In genomic region chr2:151972880-151973594, GRCm38 (mm10) we compare ENCODE assay signal across 8 mouse cellular contexts. TPM values are rescaled to one million over a fixed set of nuclear protein-coding genes. Genes with fewer than 3 reads are reported as not detected.
DNase-seq lines count a peak whose midpoint lies in the region; ATAC-seq lines count a peak whose summit lies in the region.

No protein-coding gene starts in this region.

- H3K9ac ChIP-seq in kidney, embryonic 15.5 days, result peak overlapping the region; percentile 38
- peak overlapping the region; percentile 55 for H3K9ac ChIP-seq in hindbrain, embryonic 16.5 days (ENCODE audit: low read depth, low read length)

- H3K4me3 ChIP-seq in kidney, embryonic 15.5 days (replicated peaks), result peak overlapping the region; percentile 38
- peak overlapping the region; percentile 49 for H3K4me3 ChIP-seq in embryonic facial prominence, embryonic 10.5 days
- peak overlapping the region; percentile 41 for H3K4me3 ChIP-seq in hindbrain, embryonic 16.5 days (ENCODE audit: low read length)

- peaks cover 20% of the 10 kb centered on the region for H3K27me3 ChIP-seq in kidney, embryonic 15.5 days
- H3K27me3 ChIP-seq in embryonic facial prominence, embryonic 10.5 days (replicated peaks; ENCODE audit: low read depth, poor library complexity, severe bottlenecking), result peaks cover 48% of the 10 kb centered on the region
- H3K27me3 ChIP-seq in hindbrain, embryonic 16.5 days (replicated peaks; ENCODE audit: control insufficient read depth, insufficient read depth, low read length), result no peaks in the 10 kb centered on the region; the same call in 1 of the 2 replicates

- peaks cover 22% of the 10 kb centered on the region for H3K36me3 ChIP-seq in kidney, embryonic 15.5 days
- peaks cover 41% of the 10 kb centered on the region for H3K36me3 ChIP-seq in embryonic facial prominence, embryonic 10.5 days (replicated peaks)
- H3K36me3 ChIP-seq in hindbrain, embryonic 16.5 days (ENCODE audit: control insufficient read depth, insufficient read depth, low read length), result no peaks in the 10 kb centered on the region

- peak overlapping the region; percentile 60 for H3K4me2 ChIP-seq in kidney, embryonic 15.5 days
- peak overlapping the region; percentile 65 for H3K4me2 ChIP-seq in hindbrain, embryonic 16.5 days (ENCODE audit: low read length)

- DNase-seq in kidney, adult 9 months, result no peak
- peak; percentile 69 for DNase-seq in embryonic facial prominence, embryonic 10.5 days (ENCODE audit: low spot score)
- DNase-seq in lung, postnatal 36 days, result peak; percentile 53
- peak; percentile 78 for DNase-seq in retina, postnatal 7 days (ENCODE audit: low read depth, low spot score)
- no peak for DNase-seq in layer of hippocampus, adult 18-20 months (ENCODE audit: low spot score in 2 of 2)
- DNase-seq in ovary, adult 18-20 months (ENCODE audit: low spot score), result no peak

- peaks cover 90% of the 10 kb centered on the region for H3K4me1 ChIP-seq in kidney, embryonic 15.5 days
- H3K4me1 ChIP-seq in embryonic facial prominence, embryonic 10.5 days, result peaks cover 88% of the 10 kb centered on the region
- peaks cover 57% of the 10 kb centered on the region for H3K4me1 ChIP-seq in hindbrain, embryonic 16.5 days (ENCODE audit: control insufficient read depth, insufficient read depth, low read depth, low read length)

- 0 out of 2 replicates have a peak, but pooled peaks have one; percentile 17 for ATAC-seq in kidney, embryonic 15.5 days (replicated peaks; ENCODE audit: low FRiP score)
- ATAC-seq in hindbrain, embryonic 16.5 days, result peak; percentile 32; the same call in 1 of the 2 replicates

- 18% methylated on average over 23 of the region's 23 CpGs for WGBS in kidney, embryonic 15.5 days
- WGBS in embryonic facial prominence, embryonic 10.5 days, result 9% methylated on average over 23 of the region's 23 CpGs
- WGBS in hindbrain, embryonic 16.5 days, result 17% methylated on average over 23 of the region's 23 CpGs

- peak overlapping the region; percentile 71 for H3K27ac ChIP-seq in kidney, embryonic 15.5 days
- H3K27ac ChIP-seq in embryonic facial prominence, embryonic 10.5 days (replicated peaks), result peak overlapping the region; percentile 78
- H3K27ac ChIP-seq in hindbrain, embryonic 16.5 days (ENCODE audit: low read depth, low read length), result no peak overlapping the region; the same call in 1 of the 2 replicates

- H3K9me3 ChIP-seq in kidney, embryonic 15.5 days (replicated peaks), result no peaks in the 10 kb centered on the region
- H3K9me3 ChIP-seq in embryonic facial prominence, embryonic 10.5 days, result no peaks in the 10 kb centered on the region
- no peaks in the 10 kb centered on the region for H3K9me3 ChIP-seq in hindbrain, embryonic 16.5 days (ENCODE audit: control insufficient read depth, low read length)

RNA-seq across cellular contexts. Expression of gene Fam110a, which starts 7.0 kb away (rescaled TPM):
- 29.1 and 29.2 TPM in 2 replicates for polyA plus RNA-seq in kidney, embryonic 15.5 days (2015; fragmentation: Nextera tagmentation; extraction: Ambion mirVana)
- 48.4 and 55.0 TPM in 2 replicates for polyA plus RNA-seq in embryonic facial prominence, embryonic 10.5 days (2016; fragmentation: Nextera tagmentation; extraction: Ambion mirVana)
- 43.4 and 45.9 TPM in 2 replicates for polyA plus RNA-seq in hindbrain, embryonic 16.5 days (2015; fragmentation: Nextera tagmentation; extraction: Ambion mirVana)
- 1 to 10 TPM; 7.3 to 9.7 TPM for total RNA-seq in layer of hippocampus, adult 18-20 months (2021)

RNA-seq across cellular contexts. Expression of gene Slc52a3, which starts 23.3 kb away (rescaled TPM):
- polyA plus RNA-seq in kidney, embryonic 15.5 days (2015; fragmentation: Nextera tagmentation; extraction: Ambion mirVana), result 13.3 and 16.3 TPM in 2 replicates
- polyA plus RNA-seq in embryonic facial prominence, embryonic 10.5 days (2016; fragmentation: Nextera tagmentation; extraction: Ambion mirVana), result 0.63 and 0.80 TPM in 2 replicates
- polyA plus RNA-seq in hindbrain, embryonic 16.5 days (2015; fragmentation: Nextera tagmentation; extraction: Ambion mirVana), result 1.8 and 2.3 TPM in 2 replicates
- 1 to 10 TPM; 2.1 to 2.4 TPM for total RNA-seq in layer of hippocampus, adult 18-20 months (2021)

Comparison
In these comparisons a context has a peak if more than half of its experiments do, and no peak if none do; other contexts are left out.
1. DNase-seq: peak in embryonic facial prominence, embryonic 10.5 days (single experiment), lung, postnatal 36 days (single experiment) and retina, postnatal 7 days (single experiment); none in kidney, adult 9 months (single experiment), layer of hippocampus, adult 18-20 months (0 of 2) and ovary, adult 18-20 months (single experiment).
2. Peak in every context shown above with its lines, with median percentiles within 50 percentile points of each other: H3K4me3 ChIP-seq.